Mouse (Mus musculus) ovary, postnatal 10 days (tissue): ENCODE results near the gene Hdgf.

Experiments used
- DNase-seq: peaks from one replicate; pipeline ENCODE4 v3.0.0; 2022; ENCODE audit warnings: low spot score

Gene Hdgf

GRCm38 (mm10) chr3:87945781-87946540, 39.8 kb downstream of the Hdgf start:
- no peak for DNase-seq

- DNase-seq: no peak
Measured at GRCm38 (mm10) chr3:87946541-87946860, 40.4 kb downstream of the Hdgf start.

GRCm38 (mm10) chr3:87947056-87947810, 41.1 kb downstream of the Hdgf start:
- DNase-seq: no peak

- DNase-seq: no peak
Measured at GRCm38 (mm10) chr3:87947811-87948199, 41.7 kb downstream of the Hdgf start.

- DNase-seq: no peak
Measured at GRCm38 (mm10) chr3:87948378-87949265, 42.5 kb downstream of the Hdgf start, which contains the start of gene Crabp2. TSS of gene Crabp2 (plus strand) at chr3:87948666.

GRCm38 (mm10) chr3:87949266-87949954, 43.3 kb downstream of the Hdgf start:
- no peak for DNase-seq

GRCm38 (mm10) chr3:87949955-87950515, 43.9 kb downstream of the Hdgf start:
- no peak for DNase-seq

GRCm38 (mm10) chr3:87951946-87952345, 45.8 kb downstream of the Hdgf start:
- DNase-seq: no peak

GRCm38 (mm10) chr3:87952440-87952839, 46.3 kb downstream of the Hdgf start:
- DNase-seq: no peak

- no peak for DNase-seq
Measured at GRCm38 (mm10) chr3:87958056-87958455, 51.9 kb downstream of the Hdgf start.

- DNase-seq: no peak
Measured at GRCm38 (mm10) chr3:87958476-87958875, 52.4 kb downstream of the Hdgf start.

- no peak for DNase-seq
Measured at GRCm38 (mm10) chr3:87958967-87959366, 52.8 kb downstream of the Hdgf start.

- no peak for DNase-seq
Measured at GRCm38 (mm10) chr3:87959371-87959770, 53.2 kb downstream of the Hdgf start.

GRCm38 (mm10) chr3:87960191-87960585, 54.1 kb downstream of the Hdgf start:
- DNase-seq: no peak

GRCm38 (mm10) chr3:87960586-87961191, 54.6 kb downstream of the Hdgf start:
- DNase-seq: peak; percentile 71
